Mouse (Mus musculus) erythroblast, adult 5-6 weeks (primary cell): ENCODE measurements around the gene Meis2. TPM values are rescaled to one million over a fixed set of nuclear protein-coding genes. Genes with fewer than 3 reads are reported as not detected.

ENCODE experiments used
- ATAC-seq: replicated peaks from 2 replicates; pipeline ENCODE4 v1.8.0; 2016; ENCODE audit warnings: moderate number of reproducible peaks, mild to moderate bottlenecking, moderate TSS enrichment, inconsistent platforms; ENCODE audit not compliant: poor library complexity, low FRiP score, severe bottlenecking
- total RNA-seq, 2 experiments: library from RNA; stranded (forward) in 1 of 2; stranded (reverse) in 1 of 2; fragments of 150-400 nt in 1 of 2; fragments of 200-764, 138-1000 nt in 1 of 2; gene quantifications; 2 replicates each; pipeline versions ENCODE4 v1.2.3 to v1.2.4; 2015 to 2017; ENCODE audit warnings: low replicate concordance in 2 of 2

Meis2 gene
- total RNA-seq, 2 experiments from 2014 or later = not detected

DNA sequence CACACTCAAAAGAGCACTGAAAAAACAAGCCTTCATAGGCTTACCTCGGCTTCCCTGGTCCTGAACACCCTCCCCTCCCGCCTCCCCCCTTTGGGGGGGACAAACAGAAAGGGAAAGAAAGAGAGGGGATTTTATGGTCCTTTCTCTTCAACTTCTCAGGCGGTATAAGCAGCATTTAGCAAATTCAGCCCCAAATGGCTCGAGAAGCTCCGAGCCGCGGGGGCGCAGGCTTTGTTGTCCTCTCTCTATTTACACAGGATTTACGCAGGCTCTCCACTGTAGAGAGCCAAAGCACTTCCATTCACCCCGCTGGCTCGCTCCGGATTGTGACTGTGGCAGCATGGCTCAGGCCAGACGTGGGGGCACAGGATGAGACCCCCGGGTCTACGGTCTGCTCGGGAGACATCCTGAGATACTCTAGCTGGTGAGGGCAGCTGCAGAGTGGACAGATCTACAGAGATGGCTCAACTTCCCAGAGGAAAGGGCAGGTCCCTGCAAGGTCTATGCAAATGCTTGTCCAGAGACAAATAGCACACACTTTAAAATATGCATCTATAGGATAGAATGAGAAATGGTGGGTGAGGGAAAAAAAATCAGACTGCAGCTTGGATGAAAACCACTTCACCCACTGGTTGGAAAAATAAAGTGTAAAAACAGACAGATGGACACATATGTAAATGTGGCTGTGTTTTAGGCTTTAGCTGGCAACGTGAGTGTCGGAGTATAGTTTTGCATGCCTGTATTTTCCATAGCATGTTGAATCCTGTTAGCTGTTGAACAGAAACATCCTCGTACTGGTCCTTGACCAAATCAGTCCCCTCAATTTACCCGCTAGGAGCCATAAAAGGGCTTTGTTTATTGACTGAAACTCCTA, 56.3 kb downstream of the Meis2 start:
- ATAC-seq = no peak

- ATAC-seq = no peak
Observed at GRCm38 (mm10) chr2:116002354-116002753, 63.3 kb downstream of the Meis2 start.

GRCm38 (mm10) chr2:116001352-116002138, 64.1 kb downstream of the Meis2 start:
- ATAC-seq = no peak

GRCm38 (mm10) chr2:116000514-116000913, 65.1 kb downstream of the Meis2 start:
- ATAC-seq = no peak

DNA sequence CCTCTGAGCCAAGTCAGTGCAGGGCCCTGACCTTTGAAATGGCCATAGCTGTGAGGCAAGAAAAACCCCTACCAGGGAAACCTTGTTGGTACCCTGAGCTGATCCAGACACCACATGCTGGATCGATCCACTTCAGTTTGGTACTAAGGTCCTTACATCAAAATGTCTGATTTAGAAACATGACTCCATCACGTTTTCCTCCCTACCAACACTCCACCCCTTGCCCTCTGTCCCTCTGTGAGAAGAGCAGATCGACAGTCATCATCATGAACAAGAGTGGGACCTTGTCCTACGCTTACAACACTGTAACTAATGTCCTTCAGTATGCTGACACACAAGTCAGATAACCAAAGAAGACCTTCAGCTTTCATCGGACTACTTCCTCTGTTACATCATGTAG, 66.8 kb downstream of the Meis2 start:
- no peak for ATAC-seq

- ATAC-seq = no peak
Observed at GRCm38 (mm10) chr2:115996438-115996837, 69.2 kb downstream of the Meis2 start.

DNA sequence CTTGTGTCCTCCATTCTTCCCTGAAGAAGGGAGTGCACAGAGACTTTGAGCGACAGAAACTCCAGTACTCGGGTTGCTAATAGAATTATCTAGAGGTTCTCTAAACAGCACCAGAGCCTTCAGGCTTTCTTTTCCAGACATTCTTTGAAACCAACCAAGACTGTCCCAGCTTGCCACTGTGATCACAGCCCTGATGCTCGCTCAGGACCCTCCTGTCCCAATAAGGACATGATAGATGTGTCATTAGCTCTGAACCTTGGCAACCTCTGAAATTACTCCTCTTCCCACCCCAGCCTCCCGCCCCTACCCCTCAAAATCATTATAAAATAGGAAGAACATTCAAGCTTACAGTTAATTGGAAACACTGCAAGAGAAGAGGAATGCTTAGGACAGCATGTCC, 71.8 kb downstream of the Meis2 start:
- no peak for ATAC-seq

- ATAC-seq = no peak
Observed at GRCm38 (mm10) chr2:115989249-115989648, 76.4 kb downstream of the Meis2 start.

DNA sequence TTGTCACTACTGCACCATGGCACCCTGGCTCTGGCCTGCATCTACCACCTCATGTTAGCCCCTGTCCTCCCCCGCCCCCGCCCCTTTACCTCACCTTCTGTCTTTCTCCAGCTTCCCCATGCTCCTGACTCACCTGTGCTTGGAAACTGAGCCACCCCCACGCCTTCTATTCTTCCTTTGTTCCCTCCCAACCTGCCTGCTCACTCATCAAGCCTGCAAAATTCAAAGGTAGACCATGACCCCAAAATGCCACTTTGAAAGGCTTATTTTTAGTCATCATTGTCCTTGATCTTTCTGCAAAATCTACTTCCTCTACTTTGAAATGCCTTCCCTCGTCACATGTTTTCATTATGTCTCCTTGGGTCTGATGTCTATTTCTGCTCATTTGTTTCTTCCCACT, 77.2 kb downstream of the Meis2 start:
- no peak for ATAC-seq

DNA sequence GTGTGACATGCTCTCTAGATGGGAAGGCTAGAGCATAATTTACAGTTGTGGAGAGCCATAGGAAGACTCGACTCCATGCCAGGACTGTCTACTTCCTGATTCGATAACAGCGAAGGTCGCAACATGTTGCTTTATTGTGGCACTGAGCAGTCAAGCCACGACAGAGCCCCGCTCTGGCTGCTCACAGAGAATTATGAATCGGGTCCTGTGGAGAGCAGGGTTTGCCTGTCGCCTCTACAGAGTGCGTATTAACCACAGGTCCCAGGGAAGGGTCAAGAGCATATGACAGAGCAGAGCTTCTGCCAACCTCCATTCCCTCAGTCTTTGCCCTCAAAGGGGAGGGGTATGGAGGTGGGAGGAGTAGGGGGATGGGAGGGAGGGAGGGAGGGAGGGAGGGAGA, 80.7 kb downstream of the Meis2 start:
- no peak for ATAC-seq

DNA sequence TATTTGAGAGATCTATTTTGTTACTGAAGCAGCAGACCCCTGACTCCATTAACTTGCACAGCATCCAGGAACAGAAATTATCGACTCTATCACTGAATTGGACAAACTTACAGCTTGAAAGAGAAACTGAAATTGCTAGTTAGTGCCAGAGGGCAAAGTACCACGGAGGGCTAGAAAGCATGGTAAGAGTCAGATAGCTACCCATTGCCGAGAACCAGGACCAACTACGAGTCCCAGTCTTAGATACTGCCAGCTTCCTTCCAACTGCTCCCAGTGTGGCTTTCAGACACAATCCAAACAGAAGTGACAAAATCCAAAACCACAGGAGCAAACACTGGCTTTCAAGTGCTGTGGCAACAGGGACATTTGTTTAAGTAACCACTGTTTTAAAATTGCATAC, 81.2 kb downstream of the Meis2 start:
- ATAC-seq = no peak

GRCm38 (mm10) chr2:115980490-115980889, 85.1 kb downstream of the Meis2 start:
- no peak for ATAC-seq

DNA sequence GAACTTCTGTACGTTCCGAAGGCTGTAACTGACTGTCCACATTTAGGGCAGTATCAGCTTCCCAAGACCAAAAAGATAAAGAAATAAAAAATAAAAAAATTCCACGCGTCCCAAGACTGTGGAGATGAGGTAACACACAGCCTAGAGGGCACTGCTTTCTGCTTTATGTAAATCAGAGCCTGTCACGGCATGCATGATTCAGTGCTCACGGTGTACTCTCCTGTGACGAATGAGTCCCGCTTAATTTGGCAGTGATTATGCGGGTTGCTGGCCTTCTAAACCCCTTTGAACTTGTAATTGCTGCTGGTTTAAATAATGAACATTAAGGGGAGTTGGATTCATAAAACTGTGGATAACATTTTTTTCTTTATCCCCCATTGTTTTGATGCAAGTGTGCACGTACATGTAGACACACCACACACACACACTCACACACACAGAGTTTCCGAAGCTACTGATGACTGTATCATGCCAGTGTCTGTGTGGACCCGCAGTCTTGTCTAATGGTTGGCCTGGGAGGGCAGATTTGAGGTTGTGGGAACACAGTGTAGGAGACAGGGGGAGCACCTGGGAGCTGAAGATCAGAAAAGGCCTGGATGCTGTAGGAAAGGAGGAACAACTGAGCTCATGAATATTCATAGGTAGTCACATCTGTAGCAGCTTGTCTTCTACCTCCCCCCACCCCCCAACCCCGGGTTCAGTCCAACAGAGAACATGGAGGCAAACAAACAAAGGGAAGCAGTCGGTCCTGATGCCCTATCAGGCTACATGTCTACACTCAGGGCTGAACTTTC, 85.8 kb downstream of the Meis2 start:
- no peak for ATAC-seq

DNA sequence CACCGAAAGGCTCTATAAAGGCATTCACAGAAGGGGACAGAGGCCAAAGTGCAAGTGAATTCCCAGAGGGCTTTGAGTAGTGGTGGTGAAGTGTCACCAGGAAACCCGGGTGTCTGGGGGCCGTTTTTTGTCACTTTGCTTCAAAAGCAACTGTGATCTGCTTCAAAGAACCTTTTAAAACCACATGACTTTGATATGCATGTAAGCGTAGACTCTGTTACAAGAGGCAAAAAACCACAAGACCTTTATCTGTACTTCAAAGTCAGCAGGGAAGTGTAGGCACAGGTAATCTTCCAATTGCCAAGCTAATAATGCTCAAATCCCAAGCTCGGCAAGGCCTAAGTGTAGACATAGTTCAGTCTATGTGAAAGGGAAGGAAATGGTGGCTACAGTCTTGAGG, 87.0 kb downstream of the Meis2 start:
- ATAC-seq = no peak

DNA sequence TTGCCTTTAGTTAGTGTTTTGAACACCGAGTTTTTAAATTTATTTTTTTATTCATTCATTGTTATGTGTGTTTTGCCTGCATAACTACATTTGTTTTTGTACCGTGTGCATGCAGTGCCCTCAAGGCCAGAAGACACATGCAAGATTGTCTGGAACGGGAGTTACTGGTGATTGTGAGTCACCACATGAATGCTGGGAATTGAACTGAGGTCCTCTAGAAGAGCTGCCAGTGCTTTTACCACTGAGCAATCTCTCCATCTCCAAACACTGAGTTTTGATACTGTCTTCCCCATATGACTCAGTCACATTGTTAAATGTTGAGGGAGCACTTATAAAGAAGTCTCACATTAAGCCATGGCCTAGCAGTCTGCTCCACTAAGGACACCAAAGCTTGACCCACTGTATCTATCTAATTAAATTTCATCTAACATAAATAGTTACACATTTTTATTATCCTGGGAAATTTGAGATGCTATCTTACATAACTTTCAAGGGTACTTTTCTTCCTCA, 94.3 kb downstream of the Meis2 start:
- ATAC-seq = no peak

- no peak for ATAC-seq
Observed at GRCm38 (mm10) chr2:115970091-115970820, 95.4 kb downstream of the Meis2 start.

DNA sequence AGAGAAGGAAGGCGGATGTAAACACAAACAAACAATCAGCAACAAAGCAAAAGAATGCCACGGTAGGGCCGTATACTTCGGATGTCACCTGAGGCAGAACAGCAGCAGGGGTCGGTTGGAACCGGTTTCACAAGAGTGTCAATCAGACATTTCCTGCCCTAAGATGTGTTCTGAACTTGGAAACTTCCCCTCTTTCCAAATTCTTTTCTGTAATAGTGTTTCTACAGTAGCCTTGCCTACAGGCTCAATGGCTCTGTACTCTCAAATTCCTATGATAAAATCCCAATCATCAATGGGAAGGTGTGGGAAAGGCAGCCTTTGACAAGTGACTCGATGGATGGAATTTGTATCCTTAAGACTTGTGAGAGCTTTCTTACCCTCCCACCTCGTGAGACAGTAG, 96.4 kb downstream of the Meis2 start:
- ATAC-seq = no peak

DNA sequence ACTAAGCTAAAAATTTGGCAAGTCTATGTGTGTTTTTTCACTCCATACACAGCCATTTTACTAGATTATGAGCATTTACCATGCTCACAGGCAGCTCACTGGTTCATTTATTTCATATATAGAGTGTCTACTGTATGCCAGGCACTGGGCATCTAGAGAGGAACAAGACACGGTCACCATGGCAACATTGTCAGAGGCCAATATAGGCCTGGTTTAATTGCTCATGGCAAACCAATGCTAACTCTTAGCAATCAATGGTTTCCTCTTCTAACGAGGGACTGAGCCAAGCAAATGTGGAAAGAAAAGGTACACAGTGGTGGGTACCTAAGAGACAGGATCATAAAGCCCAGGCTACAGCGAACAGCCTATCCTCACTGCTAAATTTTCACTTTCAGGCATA, 100.7 kb downstream of the Meis2 start:
- no peak for ATAC-seq

- no peak for ATAC-seq
Observed at GRCm38 (mm10) chr2:115963293-115963835, 102.3 kb downstream of the Meis2 start.
